Mouse (Mus musculus) CD4-positive helper T cell, adult 2 months (primary cell): ENCODE measurements around the gene Vmo1.

Source experiments
- DNase-seq: peaks from one replicate; pipeline ENCODE4 v3.0.0-alpha.2; 2012; ENCODE audit warnings: low read depth, missing footprints, low spot score

Vmo1 gene

DNA sequence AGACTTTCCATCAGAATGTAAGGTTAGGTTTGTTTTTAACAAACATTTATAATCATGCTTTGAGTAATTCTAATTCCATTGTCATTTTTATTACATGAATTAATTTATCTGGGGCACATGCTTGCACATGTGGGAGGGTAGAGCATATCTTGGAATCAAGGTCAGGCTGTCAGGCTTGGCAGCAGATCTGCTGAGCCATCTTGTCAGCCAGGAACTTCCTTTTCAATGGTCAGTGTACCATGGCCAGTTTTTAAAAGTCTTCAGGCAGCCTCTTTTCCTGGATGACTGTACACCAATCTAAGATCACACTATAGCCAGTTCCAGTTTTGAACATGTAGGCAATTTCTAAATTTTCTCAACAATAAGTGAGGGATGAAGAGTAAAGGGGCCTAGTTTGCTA lies 41.7 kb downstream of the Vmo1 start:
- no peak for DNase-seq

DNA sequence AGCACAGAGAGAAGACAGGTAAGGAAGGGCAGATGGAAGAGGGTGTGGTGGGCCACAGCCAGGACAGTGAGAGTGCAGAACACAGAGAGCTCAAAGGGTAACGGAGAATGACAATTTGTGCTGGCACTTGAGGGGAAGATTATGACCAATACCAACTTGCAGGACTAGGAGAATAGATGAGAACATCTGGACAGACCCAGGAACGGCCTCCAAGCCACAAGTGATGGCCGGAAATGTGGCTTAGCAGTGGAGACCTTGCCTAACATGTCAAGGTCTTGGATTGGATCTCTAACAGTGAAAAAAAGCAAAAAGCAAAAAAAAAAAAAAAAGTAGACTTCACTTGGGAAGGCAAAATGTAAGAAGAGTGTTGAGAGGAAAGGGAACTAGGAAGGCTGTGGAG lies 44.7 kb downstream of the Vmo1 start:
- DNase-seq = no peak

DNA sequence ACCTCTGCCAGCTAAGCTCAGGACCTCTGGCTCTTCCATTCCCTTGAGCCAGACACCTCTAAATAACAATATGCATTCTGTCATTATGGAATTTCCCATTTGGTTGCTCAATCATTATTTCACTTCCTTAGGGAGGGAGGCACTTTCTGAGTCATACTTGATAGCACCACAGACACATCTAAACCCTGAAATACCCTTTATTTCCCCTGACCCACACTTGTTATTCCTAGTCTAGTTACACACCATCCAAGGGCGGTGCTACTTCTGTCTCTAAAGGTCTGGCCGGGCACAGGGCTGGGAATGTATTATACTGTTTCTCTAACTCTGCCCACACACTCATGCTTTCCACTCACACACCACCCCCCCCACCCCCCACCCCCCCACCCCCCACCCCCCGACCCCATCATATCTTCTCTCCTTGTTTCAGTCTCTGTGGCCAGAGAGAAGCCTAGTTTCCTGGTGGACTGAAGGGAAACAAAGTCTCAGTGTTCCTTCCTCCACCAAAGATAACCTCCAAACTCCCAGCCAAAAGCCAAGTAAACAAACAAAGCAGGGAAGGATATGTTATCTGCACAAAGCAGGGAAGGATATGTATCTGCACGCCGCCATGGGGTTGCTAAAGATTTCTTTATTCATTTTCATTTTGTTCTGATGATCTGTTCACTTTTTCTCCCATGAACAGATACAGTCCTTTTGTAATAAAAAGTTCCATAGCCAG lies 46.4 kb downstream of the Vmo1 start:
- DNase-seq = no peak

DNA sequence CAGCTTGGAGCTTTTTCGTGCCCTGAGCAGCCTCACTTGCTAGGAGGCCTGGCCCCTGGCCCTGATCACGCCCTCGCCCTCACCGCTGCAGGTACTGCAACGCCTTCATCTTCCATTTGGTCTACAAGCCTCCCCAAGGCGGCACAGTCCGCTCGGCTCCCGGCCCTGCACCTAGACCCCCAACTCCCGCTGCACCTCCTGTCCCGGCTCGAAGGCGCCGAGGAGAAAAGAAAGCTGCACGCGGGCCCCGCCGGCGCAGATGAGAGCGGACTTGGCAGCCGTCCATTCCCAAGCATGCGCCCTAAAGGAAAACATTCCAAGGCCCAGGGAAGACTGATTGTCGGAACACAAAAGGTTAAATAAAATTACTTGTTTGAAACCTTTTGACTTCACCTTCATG lies 48.6 kb downstream of the Vmo1 start:
- no peak for DNase-seq

DNA sequence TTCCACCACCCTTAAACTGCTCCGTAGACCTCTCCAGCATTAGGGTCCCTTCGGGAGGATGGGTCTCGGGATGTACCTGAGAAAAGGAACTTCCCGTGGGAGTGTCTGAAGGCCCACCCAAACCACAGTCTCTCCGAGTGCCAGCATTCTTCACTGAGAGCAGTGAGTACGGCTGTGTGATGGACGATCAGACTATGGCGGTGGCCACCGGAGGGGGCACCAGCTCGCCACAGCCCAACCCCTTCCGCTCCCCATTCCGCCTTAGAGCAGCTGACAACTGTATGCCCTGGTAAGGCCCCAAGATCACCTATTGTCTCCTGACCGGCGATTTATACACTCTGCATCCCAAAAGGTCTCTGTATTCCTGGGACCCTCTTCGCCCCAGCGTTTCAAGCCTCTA lies 49.2 kb downstream of the Vmo1 start:
- DNase-seq = no peak

DNA sequence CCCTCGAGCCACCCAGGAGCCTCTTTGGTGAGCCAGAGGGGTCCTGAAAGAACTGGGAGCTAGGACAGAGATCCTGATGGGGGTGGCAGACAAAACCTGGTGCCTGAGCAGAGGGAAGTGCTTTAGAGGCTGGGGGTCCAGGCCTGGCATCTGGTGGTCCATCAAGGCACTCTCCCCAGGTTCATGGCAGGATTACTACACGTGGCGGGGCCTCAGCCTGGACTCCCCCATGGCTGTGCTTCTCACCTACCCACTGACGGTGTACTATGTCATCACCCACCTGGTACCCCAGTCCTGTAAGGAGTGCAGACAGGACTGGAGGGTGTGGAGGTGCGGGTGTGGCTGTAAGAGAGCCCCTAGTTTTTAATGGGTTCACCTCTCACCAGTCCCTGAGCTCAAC lies 50.4 kb downstream of the Vmo1 start:
- DNase-seq = no peak
